In the genomic region with DNA sequence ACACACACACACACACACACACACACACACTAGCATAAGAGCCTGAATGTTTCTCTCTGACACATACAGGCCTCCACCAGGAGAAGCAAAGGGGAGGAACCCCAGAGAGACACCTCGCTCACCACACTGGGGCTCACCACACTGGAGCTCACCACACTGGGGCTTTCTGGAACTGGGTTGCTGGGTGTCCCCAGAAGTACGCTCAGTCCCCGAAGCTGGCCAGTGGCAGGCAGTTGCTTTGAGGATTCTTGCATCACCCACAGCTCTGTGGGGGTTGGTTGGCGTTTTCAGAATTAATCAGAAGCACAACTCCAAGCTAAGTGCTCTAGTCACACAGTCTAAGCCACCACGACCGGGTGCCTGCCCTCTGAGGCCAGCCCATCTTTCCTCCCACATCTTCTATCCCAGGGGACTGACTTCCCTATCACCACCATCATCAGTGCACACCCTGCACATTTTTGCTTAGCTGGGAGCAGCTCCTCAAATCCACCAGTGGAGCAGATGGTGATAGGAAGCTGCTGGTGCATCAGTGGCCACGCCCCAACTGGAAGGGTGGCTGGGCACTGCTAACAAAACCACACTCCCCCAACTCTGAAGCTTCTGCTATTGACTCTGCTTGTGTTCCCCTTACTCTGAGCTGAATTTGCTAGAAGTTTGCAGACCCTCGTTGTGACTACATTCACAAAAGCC, we compare ENCODE assay signal across 13 mouse cellular contexts. TPM values are rescaled to one million over a fixed set of nuclear protein-coding genes. Genes with fewer than 3 reads are reported as not detected.
DNase-seq lines count a peak whose midpoint lies in the region; ATAC-seq and TF ChIP-seq lines count a peak whose summit lies in the region.
"Had no signal": no experiment of that assay in that cellular context is flagged by ENCODE, and none has a peak within 500 bp of the region (broad histone marks: within the 10 kb centered on the region; RNA-seq: fewer than 3 reads in every experiment).

No protein-coding gene starts in this region.

- DNase-seq in layer of hippocampus, adult 9-11 months: peak; percentile 55
- no peak for DNase-seq in layer of hippocampus, postnatal 25 days (ENCODE audit: extremely low spot score in 1 of 2, low spot score in 1 of 2)
- no peak for DNase-seq in liver, embryonic 14.5 days (ENCODE audit: low read depth in 3 of 3, low spot score in 3 of 3)
- DNase-seq in midbrain, embryonic 11.5 days (ENCODE audit: low spot score, missing footprints): no peak
- no peak for DNase-seq in embryo, embryonic 9.5 days (ENCODE audit: extremely low spot score)
- DNase-seq in stomach, postnatal 0 days (ENCODE audit: low spot score): no peak
- DNase-seq: kidney, adult 8-10 months; layer of hippocampus, postnatal 36 days; lung, postnatal 36 days had no signal

- no peaks in the 10 kb centered on the region for H3K9me3 ChIP-seq in liver, embryonic 14.5 days (ENCODE audit: control insufficient read depth, low read length)
- no peaks in the 10 kb centered on the region for H3K9me3 ChIP-seq in midbrain, embryonic 11.5 days (ENCODE audit: control insufficient read depth, low read length)
- H3K9me3 ChIP-seq in stomach, postnatal 0 days (ENCODE audit: control insufficient read depth, low read length): no peaks in the 10 kb centered on the region
- H3K9me3 ChIP-seq: heart, embryonic 10.5 days; hindbrain, embryonic 12.5 days had no signal

- no peak for TF ChIP-seq EP300 in liver, embryonic 14.5 days (IDR thresholded peaks at IDR 0.05; ENCODE audit: low read depth)
- TF ChIP-seq EP300 in stomach, postnatal 0 days (optimal IDR thresholded peaks at IDR 0.05): no peak

- H3K9ac ChIP-seq in liver, embryonic 14.5 days (replicated peaks): no peak overlapping the region
- H3K9ac ChIP-seq in midbrain, embryonic 11.5 days (ENCODE audit: low read length): no peak overlapping the region
- no peak overlapping the region for H3K9ac ChIP-seq in stomach, postnatal 0 days (ENCODE audit: low read length)
- H3K9ac ChIP-seq: hindbrain, embryonic 12.5 days had no signal

- no peak for TF ChIP-seq CTCF in bone marrow, adult 2 months (IDR thresholded peaks at IDR 0.05; ENCODE audit: control insufficient read depth, insufficient read depth, low read length)
- no peak for TF ChIP-seq CTCF in liver, embryonic 14.5 days (IDR thresholded peaks at IDR 0.05; ENCODE audit: low read depth)
- TF ChIP-seq CTCF in stomach, postnatal 0 days (IDR thresholded peaks at IDR 0.05; ENCODE audit: low read depth): no peak

- WGBS in bone marrow, adult 2 months: 5% methylated on average over 8 of the region's 8 CpGs
- 12% methylated on average over 8 of the region's 8 CpGs for WGBS in liver, embryonic 14.5 days (ENCODE audit: insufficient replicate concordance)
- WGBS in midbrain, embryonic 11.5 days: 79% methylated on average over 8 of the region's 8 CpGs
- 73% methylated on average over 8 of the region's 8 CpGs for WGBS in stomach, postnatal 0 days

- H3K27ac ChIP-seq in bone marrow, adult 2 months (ENCODE audit: control insufficient read depth, insufficient read depth, low read depth, low read length, poor library complexity): peak overlapping the region; percentile 32
- H3K27ac ChIP-seq in liver, embryonic 14.5 days: no peak overlapping the region
- no peak overlapping the region for H3K27ac ChIP-seq in midbrain, embryonic 11.5 days (ENCODE audit: low read depth, low read length)
- no peak overlapping the region for H3K27ac ChIP-seq in stomach, postnatal 0 days (replicated peaks)
- H3K27ac ChIP-seq: heart, embryonic 10.5 days; hindbrain, embryonic 12.5 days had no signal

- H3K36me3 ChIP-seq in liver, embryonic 14.5 days (replicated peaks; ENCODE audit: control insufficient read depth, insufficient read depth, low read depth): no peaks in the 10 kb centered on the region
- no peaks in the 10 kb centered on the region for H3K36me3 ChIP-seq in midbrain, embryonic 11.5 days (ENCODE audit: control insufficient read depth, insufficient read depth, low read length)
- H3K36me3 ChIP-seq in stomach, postnatal 0 days (ENCODE audit: control insufficient read depth, insufficient read depth, low read length): no peaks in the 10 kb centered on the region
- H3K36me3 ChIP-seq: heart, embryonic 10.5 days; hindbrain, embryonic 12.5 days had no signal

- no peak overlapping the region for H3K4me2 ChIP-seq in liver, embryonic 14.5 days (ENCODE audit: low read depth)
- no peak overlapping the region for H3K4me2 ChIP-seq in midbrain, embryonic 11.5 days
- no peak overlapping the region for H3K4me2 ChIP-seq in stomach, postnatal 0 days (replicated peaks; ENCODE audit: low read depth)
- H3K4me2 ChIP-seq: hindbrain, embryonic 12.5 days had no signal

- no peaks in the 10 kb centered on the region for H3K27me3 ChIP-seq in liver, embryonic 14.5 days (ENCODE audit: control insufficient read depth, insufficient read depth, low read length)
- H3K27me3 ChIP-seq in midbrain, embryonic 11.5 days (ENCODE audit: control insufficient read depth, insufficient read depth, low read length): no peaks in the 10 kb centered on the region
- H3K27me3 ChIP-seq in stomach, postnatal 0 days (ENCODE audit: control insufficient read depth, insufficient read depth, low read length): no peaks in the 10 kb centered on the region
- H3K27me3 ChIP-seq: hindbrain, embryonic 12.5 days had no signal

- no peak overlapping the region for H3K4me3 ChIP-seq in bone marrow, adult 2 months (replicated peaks; ENCODE audit: control insufficient read depth, low read depth, low read length)
- H3K4me3 ChIP-seq in liver, embryonic 14.5 days (ENCODE audit: insufficient read depth in 1 of 2, low read depth in 2 of 2, low read length in 2 of 2): peak overlapping the region in 1 of 2 experiments; percentile 7; a peak in 1 of 4 replicates
- H3K4me3 ChIP-seq in midbrain, embryonic 11.5 days (ENCODE audit: low read depth, low read length): no peak overlapping the region
- H3K4me3 ChIP-seq in stomach, postnatal 0 days (ENCODE audit: low read depth, low read length): no peak overlapping the region
- H3K4me3 ChIP-seq: erythroblast, embryonic 14.5 days; heart, embryonic 10.5 days; hindbrain, embryonic 12.5 days had no signal

- no peak for TF ChIP-seq POLR2A in bone marrow, adult 2 months (IDR thresholded peaks at IDR 0.05; ENCODE audit: borderline replicate concordance, control insufficient read depth, low read depth, low read length)

- peaks cover 20% of the 10 kb centered on the region for H3K4me1 ChIP-seq in bone marrow, adult 2 months (ENCODE audit: control insufficient read depth, insufficient read depth, low read length)
- peaks cover 9 to 43% of the 10 kb centered on the region in 2 experiments for H3K4me1 ChIP-seq in liver, embryonic 14.5 days (replicated peaks; ENCODE audit: control insufficient read depth in 2 of 2, insufficient read depth in 2 of 2, low read length in 1 of 2)
- no peaks in the 10 kb centered on the region for H3K4me1 ChIP-seq in midbrain, embryonic 11.5 days (ENCODE audit: control insufficient read depth, insufficient read depth, low read length)
- no peaks in the 10 kb centered on the region for H3K4me1 ChIP-seq in stomach, postnatal 0 days (replicated peaks; ENCODE audit: control insufficient read depth, insufficient read depth)

- ATAC-seq in liver, embryonic 14.5 days (ENCODE audit: insufficient read depth): peak; percentile 61
- ATAC-seq in midbrain, embryonic 11.5 days (ENCODE audit: low FRiP score): no peak
- no peak for ATAC-seq in stomach, postnatal 0 days (ENCODE audit: low FRiP score, low TSS enrichment)

RNA-seq across cellular contexts. Expression of a gene that starts 51.5 kb away (rescaled TPM):
- 10 to 100 TPM; 47.4 to 59.0 TPM for total RNA-seq in layer of hippocampus, postnatal 25 days (2021)
- polyA plus RNA-seq in bone marrow, adult 2 months (2011; ENCODE audit: insufficient read depth, insufficient read length, low replicate concordance, missing spikeins): 10.8 and 27.7 TPM in 2 replicates
- polyA plus RNA-seq in liver, embryonic 14.5 days (2012; rRNA removed): 1.5 and 1.9 TPM in 2 replicates
- polyA plus RNA-seq in liver, embryonic 14.5 days (2014; fragmentation: Nextera tagmentation; extraction: Ambion mirVana): 1.7 and 1.8 TPM in 2 replicates
- 0.48 and 0.53 TPM in 2 replicates for polyA plus RNA-seq in midbrain, embryonic 11.5 days (2014; fragmentation: Nextera tagmentation; extraction: Ambion mirVana)
- 4.4 TPM in 2 replicates for polyA plus RNA-seq in stomach, postnatal 0 days (2015; fragmentation: Nextera tagmentation; extraction: Ambion mirVana)
